Mouse (Mus musculus): ENCODE results near the gene Spag4.

Gene Spag4

GRCm38 (mm10) chr2:156065099-156066041, at the start of gene Spag4:
Gene Spag4, plus strand, starts transcription at chr2:156065175.
- Histone ChIP-seq H3K4me1 (replicated peaks; ENCODE audit: low read depth, low read length) (peaks cover 19% of the 10 kb centered on the region), H3K9me3 (ENCODE audit: low read length) (no peaks in the 10 kb centered on the region), H3K36me3 (ENCODE audit: insufficient read depth, low read length) (peaks cover 4% of the 10 kb centered on the region), H3K4me3 (replicated peaks; ENCODE audit: low read length) (peak within 1 kb of the TSS; percentile 93), H3K27me3 (ENCODE audit: insufficient read depth, low read length) (peaks cover 44% of the 10 kb centered on the region)
- no peak for TF ChIP-seq POU5F1 (IDR thresholded peaks at IDR 0.05; ENCODE audit: borderline replicate concordance, low read length)
- no peak for TF ChIP-seq NANOG (IDR thresholded peaks at IDR 0.05; ENCODE audit: borderline replicate concordance, low read length)
- no peak for TF ChIP-seq CTCF (conservative IDR thresholded peaks at IDR 0.05; ENCODE audit: low read length)

- no peak for TF ChIP-seq CTCF (conservative IDR thresholded peaks at IDR 0.05; ENCODE audit: low read length)
- no peak for TF ChIP-seq NANOG (IDR thresholded peaks at IDR 0.05; ENCODE audit: borderline replicate concordance, low read length)
- no peak for TF ChIP-seq POU5F1 (IDR thresholded peaks at IDR 0.05; ENCODE audit: borderline replicate concordance, low read length)
- no peaks in the 10 kb centered on the region for H3K4me1 ChIP-seq (replicated peaks; ENCODE audit: low read depth, low read length)
- peaks cover 65% of the 10 kb centered on the region for H3K36me3 ChIP-seq (ENCODE audit: insufficient read depth, low read length)
- H3K27me3 ChIP-seq (ENCODE audit: insufficient read depth, low read length): no peaks in the 10 kb centered on the region
- no peak overlapping the region for H3K4me3 ChIP-seq (replicated peaks; ENCODE audit: low read length)
- no peaks in the 10 kb centered on the region for H3K9me3 ChIP-seq (ENCODE audit: low read length)
Observed at GRCm38 (mm10) chr2:156018106-156018505, 46.9 kb upstream of the Spag4 start.

GRCm38 (mm10) chr2:156021219-156021618, 43.8 kb upstream of the Spag4 start:
- Histone ChIP-seq H3K27me3 (ENCODE audit: insufficient read depth, low read length) (no peaks in the 10 kb centered on the region), H3K4me3 (replicated peaks; ENCODE audit: low read length) (no peak overlapping the region), H3K4me1 (replicated peaks; ENCODE audit: low read depth, low read length) (peaks cover 4% of the 10 kb centered on the region; the same call in 1 of the 2 replicates), H3K9me3 (ENCODE audit: low read length) (no peaks in the 10 kb centered on the region), H3K36me3 (ENCODE audit: insufficient read depth, low read length) (peaks cover 34% of the 10 kb centered on the region)
- TF ChIP-seq CTCF (conservative IDR thresholded peaks at IDR 0.05; ENCODE audit: low read length) (no peak), NANOG (IDR thresholded peaks at IDR 0.05; ENCODE audit: borderline replicate concordance, low read length) (no peak), POU5F1 (IDR thresholded peaks at IDR 0.05; ENCODE audit: borderline replicate concordance, low read length) (no peak)

- Histone ChIP-seq H3K4me1 (replicated peaks; ENCODE audit: low read depth, low read length) (peaks cover 4% of the 10 kb centered on the region; the same call in 1 of the 2 replicates), H3K27me3 (ENCODE audit: insufficient read depth, low read length) (no peaks in the 10 kb centered on the region), H3K9me3 (ENCODE audit: low read length) (no peaks in the 10 kb centered on the region), H3K36me3 (ENCODE audit: insufficient read depth, low read length) (peaks cover 28% of the 10 kb centered on the region), H3K4me3 (replicated peaks; ENCODE audit: low read length) (no peak overlapping the region)
- TF ChIP-seq POU5F1 (IDR thresholded peaks at IDR 0.05; ENCODE audit: borderline replicate concordance, low read length): no peak
- TF ChIP-seq NANOG (IDR thresholded peaks at IDR 0.05; ENCODE audit: borderline replicate concordance, low read length): no peak
- no peak for TF ChIP-seq CTCF (conservative IDR thresholded peaks at IDR 0.05; ENCODE audit: low read length)
Observed at GRCm38 (mm10) chr2:156021765-156022164, 43.2 kb upstream of the Spag4 start.

- Histone ChIP-seq H3K4me1 (replicated peaks; ENCODE audit: low read depth, low read length) (peaks cover 14% of the 10 kb centered on the region; the same call in 1 of the 2 replicates), H3K27me3 (ENCODE audit: insufficient read depth, low read length) (no peaks in the 10 kb centered on the region), H3K9me3 (ENCODE audit: low read length) (no peaks in the 10 kb centered on the region), H3K36me3 (ENCODE audit: insufficient read depth, low read length) (no peaks in the 10 kb centered on the region), H3K4me3 (replicated peaks; ENCODE audit: low read length) (no peak overlapping the region)
- TF ChIP-seq NANOG (IDR thresholded peaks at IDR 0.05; ENCODE audit: borderline replicate concordance, low read length) (no peak), POU5F1 (IDR thresholded peaks at IDR 0.05; ENCODE audit: borderline replicate concordance, low read length) (no peak), CTCF (conservative IDR thresholded peaks at IDR 0.05; ENCODE audit: low read length) (no peak)
Observed at GRCm38 (mm10) chr2:156025482-156025881, 39.5 kb upstream of the Spag4 start.

GRCm38 (mm10) chr2:156039390-156039789, 25.6 kb upstream of the Spag4 start:
- peaks cover 20% of the 10 kb centered on the region for H3K4me1 ChIP-seq (replicated peaks; ENCODE audit: low read depth, low read length)
- no peak overlapping the region for H3K4me3 ChIP-seq (replicated peaks; ENCODE audit: low read length)
- peaks cover 25% of the 10 kb centered on the region for H3K27me3 ChIP-seq (ENCODE audit: insufficient read depth, low read length)
- H3K36me3 ChIP-seq (ENCODE audit: insufficient read depth, low read length): no peaks in the 10 kb centered on the region
- H3K9me3 ChIP-seq (ENCODE audit: low read length): no peaks in the 10 kb centered on the region
- TF ChIP-seq NANOG (IDR thresholded peaks at IDR 0.05; ENCODE audit: borderline replicate concordance, low read length) (no peak), CTCF (conservative IDR thresholded peaks at IDR 0.05; ENCODE audit: low read length) (no peak), POU5F1 (IDR thresholded peaks at IDR 0.05; ENCODE audit: borderline replicate concordance, low read length) (no peak)

- Histone ChIP-seq H3K4me1 (replicated peaks; ENCODE audit: low read depth, low read length) (peaks cover 19% of the 10 kb centered on the region), H3K36me3 (ENCODE audit: insufficient read depth, low read length) (no peaks in the 10 kb centered on the region), H3K27me3 (ENCODE audit: insufficient read depth, low read length) (peaks cover 53% of the 10 kb centered on the region), H3K9me3 (ENCODE audit: low read length) (no peaks in the 10 kb centered on the region), H3K4me3 (replicated peaks; ENCODE audit: low read length) (no peak overlapping the region)
- TF ChIP-seq NANOG (IDR thresholded peaks at IDR 0.05; ENCODE audit: borderline replicate concordance, low read length): no peak
- TF ChIP-seq POU5F1 (IDR thresholded peaks at IDR 0.05; ENCODE audit: borderline replicate concordance, low read length): no peak
- TF ChIP-seq CTCF (conservative IDR thresholded peaks at IDR 0.05; ENCODE audit: low read length): no peak
Observed at GRCm38 (mm10) chr2:156042903-156043302, 22.1 kb upstream of the Spag4 start.

- H3K27me3 ChIP-seq (ENCODE audit: insufficient read depth, low read length): peaks cover 72% of the 10 kb centered on the region
- H3K9me3 ChIP-seq (ENCODE audit: low read length): no peaks in the 10 kb centered on the region
- H3K4me1 ChIP-seq (replicated peaks; ENCODE audit: low read depth, low read length): peaks cover 15% of the 10 kb centered on the region
- no peaks in the 10 kb centered on the region for H3K36me3 ChIP-seq (ENCODE audit: insufficient read depth, low read length)
- H3K4me3 ChIP-seq (replicated peaks; ENCODE audit: low read length): no peak overlapping the region
- no peak for TF ChIP-seq CTCF (conservative IDR thresholded peaks at IDR 0.05; ENCODE audit: low read length)
- TF ChIP-seq POU5F1 (IDR thresholded peaks at IDR 0.05; ENCODE audit: borderline replicate concordance, low read length): no peak
- TF ChIP-seq NANOG (IDR thresholded peaks at IDR 0.05; ENCODE audit: borderline replicate concordance, low read length): no peak
Observed at GRCm38 (mm10) chr2:156047929-156048328, 17.0 kb upstream of the Spag4 start.
